Mouse (Mus musculus) CH12.LX (cell line): Measurements from ENCODE around the gene Ccdc182. TPM values are rescaled to one million over a fixed set of nuclear protein-coding genes. Genes with fewer than 3 reads are reported as not detected.

ENCODE experiments used
- DNase-seq: peaks from one replicate; pipeline ENCODE4 v3.0.0-alpha.2; 2013; ENCODE audit errors: extremely low read depth
- H3K27ac ChIP-seq: 2 replicates; pipeline ENCODE4 v1.5.1; 2012; ENCODE audit warnings: low read depth, mild to moderate bottlenecking, control low read depth, moderate library complexity; ENCODE audit not compliant: insufficient read depth
- H3K27me3 ChIP-seq: replicated peaks from 2 replicates; pipeline ENCODE3; 2012; ENCODE audit warnings: inconsistent platforms
- H3K36me3 ChIP-seq, 2 experiments: replicated peaks in 1 of 2; 2 replicates each; pipeline versions ENCODE3 to v1.6.1; 2012; ENCODE audit warnings: inconsistent platforms in 1 of 2, low read length in 1 of 2, mild to moderate bottlenecking in 1 of 2, mixed read lengths in 1 of 2, moderate library complexity in 1 of 2; ENCODE audit not compliant: control insufficient read depth in 1 of 2, insufficient read depth in 1 of 2
- H3K4me1 ChIP-seq, 2 experiments: 2 replicates each; pipeline ENCODE4 v1.6.1; 2012; ENCODE audit warnings: inconsistent platforms in 1 of 2, moderate library complexity in 1 of 2; ENCODE audit not compliant: insufficient read depth in 2 of 2, control insufficient read depth in 1 of 2
- H3K4me2 ChIP-seq: 2 replicates; pipeline ENCODE4 v1.6.1; 2012; ENCODE audit warnings: low read depth, mild to moderate bottlenecking, control low read depth; ENCODE audit not compliant: poor library complexity, insufficient read depth, severe bottlenecking
- H3K4me3 ChIP-seq, 3 experiments: fragments of 150-350 bp in 1 of 3; sonication (generic) in 1 of 3; replicated peaks in 1 of 3; 2 replicates each; pipeline versions ENCODE3 to v1.5.1; 2011 to 2012; ENCODE audit warnings: low read depth in 2 of 3, low read length in 2 of 3, mild to moderate bottlenecking in 2 of 3, moderate library complexity in 2 of 3, control low read depth in 1 of 3, improper control_type of control experiment in 1 of 3, inconsistent platforms in 1 of 3, mixed read lengths in 1 of 3; ENCODE audit not compliant: poor library complexity in 1 of 3
- H3K79me2 ChIP-seq: replicated peaks from 2 replicates; pipeline ENCODE4 v1.6.1; 2012; ENCODE audit warnings: mild to moderate bottlenecking, moderate library complexity; ENCODE audit not compliant: control insufficient read depth, poor library complexity, insufficient read depth, severe bottlenecking; ENCODE audit errors: extremely low read depth
- H3K9ac ChIP-seq: 2 replicates; pipeline ENCODE4 v1.6.1; 2012; ENCODE audit warnings: low read depth, mild to moderate bottlenecking, control low read depth, moderate library complexity; ENCODE audit not compliant: insufficient read depth
- H3K9me3 ChIP-seq: replicated peaks from 2 replicates; pipeline ENCODE3; 2012; ENCODE audit warnings: low read length, inconsistent platforms, mixed read lengths
- CHD1 ChIP-seq: IDR thresholded peaks from 2 replicates; pipeline ENCODE4 v1.6.1; 2012; ENCODE audit warnings: low read depth, low read length, improper control_type of control experiment, inconsistent platforms
- CTCF ChIP-seq, 2 experiments: IDR thresholded peaks in 1 of 2; conservative IDR thresholded peaks in 1 of 2; 2 replicates each; pipeline ENCODE4 v1.5.1; 2011 to 2012; ENCODE audit warnings: low read depth in 2 of 2, low read length in 2 of 2, improper control_type of control experiment in 1 of 2, inconsistent platforms in 1 of 2, mild to moderate bottlenecking in 1 of 2, moderate library complexity in 1 of 2
- E2F4 ChIP-seq: IDR thresholded peaks from 2 replicates; pipeline ENCODE4 v1.6.1; 2011; ENCODE audit warnings: low read depth, low read length, improper control_type of control experiment; ENCODE audit not compliant: insufficient replicate concordance
- EP300 ChIP-seq: IDR thresholded peaks from 2 replicates; pipeline ENCODE4 v1.6.1; 2011; ENCODE audit warnings: low read length, improper control_type of control experiment
- HCFC1 ChIP-seq: IDR thresholded peaks from 2 replicates; pipeline ENCODE4 v1.6.1; 2012; ENCODE audit warnings: low read depth, mild to moderate bottlenecking, inconsistent platforms, low read length, improper control_type of control experiment
- JUN ChIP-seq: IDR thresholded peaks from 2 replicates; pipeline ENCODE4 v1.6.1; 2011; ENCODE audit warnings: low read depth, mild to moderate bottlenecking, low read length, improper control_type of control experiment, moderate library complexity; ENCODE audit not compliant: insufficient read depth
- KAT2A ChIP-seq: IDR thresholded peaks from 2 replicates; pipeline ENCODE4 v1.6.1; 2012; ENCODE audit warnings: low read length, improper control_type of control experiment, inconsistent platforms; ENCODE audit not compliant: insufficient replicate concordance
- MAX ChIP-seq: IDR thresholded peaks from 2 replicates; pipeline ENCODE4 v1.6.1; 2011; ENCODE audit warnings: low read length, improper control_type of control experiment
- MEF2A ChIP-seq: IDR thresholded peaks from 2 replicates; pipeline ENCODE4 v1.6.1; 2014; ENCODE audit warnings: low read depth, mild to moderate bottlenecking, inconsistent platforms, low read length, improper control_type of control experiment, borderline replicate concordance
- MXI1 ChIP-seq: IDR thresholded peaks from 2 replicates; pipeline ENCODE4 v1.6.1; 2011; ENCODE audit warnings: mild to moderate bottlenecking, low read depth, low read length, improper control_type of control experiment
- MYC ChIP-seq: IDR thresholded peaks from 2 replicates; pipeline ENCODE4 v1.6.1; 2011; ENCODE audit warnings: low read depth, mild to moderate bottlenecking, improper control_type of control experiment, low read length
- NELFE ChIP-seq: IDR thresholded peaks from 2 replicates; pipeline ENCODE4 v1.6.1; 2011; ENCODE audit warnings: low read depth, low read length, improper control_type of control experiment
- NRF1 ChIP-seq: IDR thresholded peaks from 2 replicates; pipeline ENCODE4 v1.6.1; 2014; ENCODE audit warnings: low read depth, mild to moderate bottlenecking, inconsistent platforms, low read length, improper control_type of control experiment, moderate library complexity
- PAX5 ChIP-seq: IDR thresholded peaks from 2 replicates; pipeline ENCODE4 v1.6.1; 2012; ENCODE audit warnings: low read length, inconsistent platforms, mixed read lengths
- POLR2AphosphoS2 ChIP-seq: IDR thresholded peaks from 2 replicates; pipeline ENCODE4 v1.6.1; 2011; ENCODE audit warnings: low read depth, low read length, improper control_type of control experiment
- RAD21 ChIP-seq: IDR thresholded peaks from 2 replicates; pipeline ENCODE4 v1.6.1; 2011; ENCODE audit warnings: low read depth, mild to moderate bottlenecking, low read length, improper control_type of control experiment, moderate library complexity
- TCF12 ChIP-seq: IDR thresholded peaks from 2 replicates; pipeline ENCODE4 v1.6.1; 2014; ENCODE audit warnings: low read depth, mild to moderate bottlenecking, inconsistent platforms, low read length, improper control_type of control experiment
- USF1 ChIP-seq: IDR thresholded peaks from 2 replicates; pipeline ENCODE4 v1.6.1; 2014; ENCODE audit warnings: low read depth, mild to moderate bottlenecking, inconsistent platforms, low read length, improper control_type of control experiment
- USF2 ChIP-seq: conservative IDR thresholded peaks from 2 replicates; pipeline ENCODE4 v1.6.1; 2011; ENCODE audit warnings: low read depth, low read length, improper control_type of control experiment
- ZMIZ1 ChIP-seq: IDR thresholded peaks from 2 replicates; pipeline ENCODE4 v1.6.1; 2012; ENCODE audit warnings: low read depth, mild to moderate bottlenecking, inconsistent platforms, low read length, improper control_type of control experiment
- ZNF384 ChIP-seq: IDR thresholded peaks from 2 replicates; pipeline ENCODE4 v1.6.1; 2012; ENCODE audit warnings: low read depth, low read length, improper control_type of control experiment, inconsistent platforms
- dilution Hi-C: fragments of 300-500 bp; cut with MboI; formaldehyde crosslinking; loops from 2 replicates; pipeline ENCODE4 v1.14.3; 2020; ENCODE audit warnings: low sequenced_read_pairs; ENCODE audit not compliant: extremely low pct_unique_long_range_greater_than_20kb, extremely low pct_ligation_motif_present
- in situ Hi-C: fragments of 300-500 bp; cut with MboI; formaldehyde crosslinking; loops from 3 replicates; pipeline ENCODE4 v1.14.3; 2019; ENCODE audit warnings: low sequenced_read_pairs, low pct_ligation_motif_present, low pct_unique_long_range_greater_than_20kb, mixed read lengths
- polyA plus RNA-seq: library from polyadenylated mRNA; unstranded; fragments of >175 nt; gene quantifications from 2 replicates; pipeline ENCODE4 v1.2.1, GENCODE M21; 2012; ENCODE audit warnings: low read depth; ENCODE audit not compliant: insufficient read length
- total RNA-seq, 2 experiments: library from RNA; depleted of rRNA; stranded (reverse); fragments of 300-350 nt in 1 of 2; fragments of >200 nt in 1 of 2; gene quantifications; 2 replicates each; pipeline ENCODE4 v1.2.3; 2012 to 2014

The Ccdc182 gene
- total and polyA plus RNA-seq, 3 experiments = not detected

DNA sequence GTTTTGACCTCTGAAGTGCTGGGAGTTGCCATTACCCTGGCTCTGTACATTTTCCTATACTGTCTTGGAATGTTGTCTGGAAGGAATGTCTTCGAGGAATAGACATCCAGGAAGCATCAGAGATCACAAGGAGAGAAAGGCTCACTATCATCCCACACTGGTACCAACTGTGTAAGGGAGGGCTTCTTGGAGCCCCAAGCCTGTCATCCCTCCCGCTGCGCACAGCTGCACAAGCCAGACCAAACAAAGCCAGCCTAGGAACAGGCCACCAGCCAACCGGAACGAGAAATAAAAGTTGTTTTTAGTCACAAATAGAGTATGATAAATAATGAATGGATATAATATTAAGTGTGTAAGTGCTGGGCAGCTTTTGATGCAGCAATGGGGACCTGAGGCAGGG lies 29.0 kb upstream of the Ccdc182 start:
- no peak for TF ChIP-seq E2F4
- H3K4me1 ChIP-seq = no peaks in the 10 kb centered on the region
- dilution Hi-C loops = no loop called here
- DNase-seq = no peak
- H3K9me3 ChIP-seq = peaks cover 6% of the 10 kb centered on the region
- in situ Hi-C loops = no loop called here
- no peak overlapping the region for H3K9ac ChIP-seq
- H3K79me2 ChIP-seq = no peaks in the 10 kb centered on the region
- no peak overlapping the region for H3K27ac ChIP-seq
- no peak overlapping the region for H3K4me2 ChIP-seq
- H3K36me3 ChIP-seq = no peaks in the 10 kb centered on the region
- H3K4me3 ChIP-seq = no peak overlapping the region
- H3K27me3 ChIP-seq = peaks cover 18% of the 10 kb centered on the region

DNA sequence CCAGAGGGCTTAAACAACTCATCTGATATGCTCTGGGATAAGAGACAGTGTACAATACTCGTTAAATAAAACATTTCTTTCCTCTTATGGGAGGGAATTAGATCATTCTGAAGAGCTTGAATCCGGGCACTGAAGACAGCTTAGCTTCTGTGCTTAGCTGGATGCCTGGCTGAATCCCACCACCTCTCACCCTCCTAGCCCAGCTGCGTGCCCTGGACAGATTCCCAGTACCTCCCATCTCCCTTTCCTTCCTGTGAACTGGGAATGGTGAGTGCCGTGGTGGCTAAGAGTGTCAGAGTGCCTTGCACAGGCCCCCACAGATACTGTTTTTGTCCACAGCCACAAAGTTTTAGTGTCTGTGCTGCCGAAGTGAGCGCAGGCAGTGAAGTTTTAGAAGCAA lies 27.5 kb upstream of the Ccdc182 start:
- TF ChIP-seq USF2 (no peak), KAT2A (no peak), MEF2A (no peak), MAX (no peak), MXI1 (no peak), EP300 (no peak), HCFC1 (no peak), RAD21 (no peak), NELFE (no peak), JUN (no peak), USF1 (no peak), NRF1 (no peak), MYC (no peak), CTCF (conservative IDR thresholded peaks at IDR 0.05 in 1 of 2, IDR thresholded peaks at IDR 0.05 in 1 of 2; ENCODE audit: low read depth in 2 of 2, low read length in 2 of 2) (no peak), PAX5 (no peak), TCF12 (no peak), CHD1 (no peak), ZNF384 (no peak), ZMIZ1 (no peak), POLR2AphosphoS2 (no peak)
- dilution Hi-C loops = no loop called here
- H3K27me3 ChIP-seq = peaks cover 12% of the 10 kb centered on the region

More for the DNA sequence above, 27.5 kb upstream of the Ccdc182 start:
- Histone ChIP-seq H3K4me3 (no peak overlapping the region), H3K36me3 (no peaks in the 10 kb centered on the region), H3K9ac (no peak overlapping the region), H3K79me2 (no peaks in the 10 kb centered on the region), H3K9me3 (peaks cover 3% of the 10 kb centered on the region), H3K4me2 (no peak overlapping the region), H3K4me1 (no peaks in the 10 kb centered on the region), H3K27ac (no peak overlapping the region)
- DNase-seq = no peak
- in situ Hi-C loops = no loop called here
